Mouse (Mus musculus): ENCODE measurements at regions not wholly inside any gene's neighbourhood (a gene's known extent, or its start where the extent isn't known, plus 50 kb on each side); places are given as distances from the start of the nearest gene placed in this dataset.
"Not testable (repeated sequence)": the region's sequence is repeated elsewhere in the genome, so short reads cannot be mapped to it uniquely, and the experiment has no call there.

- TF ChIP-seq CTCF (conservative IDR thresholded peaks at IDR 0.05; ENCODE audit: insufficient read depth, insufficient read length, low read depth, low read length); POLR2A (IDR thresholded peaks at IDR 0.05; ENCODE audit: low read depth, low read length): not testable (repeated sequence)
These were observed 60.8 kb upstream of the Slc1a4 start for GRCm38 (mm10) chr11:20393302-20393701.
